Mouse (Mus musculus) CH12.LX (cell line): Measurements from ENCODE around the gene Med24.

Source experiments
- CTCF ChIP-seq, 2 experiments: IDR thresholded peaks in 1 of 2; conservative IDR thresholded peaks in 1 of 2; 2 replicates each; pipeline ENCODE4 v1.5.1; 2011 to 2012; ENCODE audit warnings: low read depth in 2 of 2, low read length in 2 of 2, improper control_type of control experiment in 1 of 2, inconsistent platforms in 1 of 2, mild to moderate bottlenecking in 1 of 2, moderate library complexity in 1 of 2
- MAFK ChIP-seq: IDR thresholded peaks from 2 replicates; pipeline ENCODE4 v1.6.1; 2011; ENCODE audit warnings: low read length, improper control_type of control experiment; ENCODE audit not compliant: insufficient replicate concordance
- POLR2A ChIP-seq: IDR thresholded peaks from 2 replicates; pipeline ENCODE4 v1.6.1; 2011; ENCODE audit warnings: low read depth, mild to moderate bottlenecking, improper control_type of control experiment, low read length
- RAD21 ChIP-seq: IDR thresholded peaks from 2 replicates; pipeline ENCODE4 v1.6.1; 2011; ENCODE audit warnings: low read depth, mild to moderate bottlenecking, low read length, improper control_type of control experiment, moderate library complexity
- ZNF384 ChIP-seq: IDR thresholded peaks from 2 replicates; pipeline ENCODE4 v1.6.1; 2012; ENCODE audit warnings: low read depth, low read length, improper control_type of control experiment, inconsistent platforms

GRCm38 (mm10) chr11:98735111-98735510, 5.9 kb upstream of the Med24 start:
- TF ChIP-seq POLR2A, result no peak
- no peak for TF ChIP-seq ZNF384
- no peak for TF ChIP-seq RAD21
- no peak for TF ChIP-seq CTCF (conservative IDR thresholded peaks at IDR 0.05 in 1 of 2, IDR thresholded peaks at IDR 0.05 in 1 of 2; ENCODE audit: low read depth in 2 of 2, low read length in 2 of 2)
- TF ChIP-seq MAFK, result no peak
